Mouse (Mus musculus): ENCODE data around the gene Itga9.

Itga9 gene

GRCm38 (mm10) chr9:118653436-118653835, 46.9 kb downstream of the Itga9 start:
- no peak for DNase-seq (ENCODE audit: low read depth, low spot score)

GRCm38 (mm10) chr9:118654969-118655368, 48.5 kb downstream of the Itga9 start:
- DNase-seq (ENCODE audit: low read depth, low spot score), result no peak

- no peak for DNase-seq (ENCODE audit: low read depth, low spot score)
Measured at GRCm38 (mm10) chr9:118655726-118656125, 49.2 kb downstream of the Itga9 start.

- no peak for DNase-seq (ENCODE audit: low read depth, low spot score)
Measured at GRCm38 (mm10) chr9:118658159-118658558, 51.7 kb downstream of the Itga9 start.

GRCm38 (mm10) chr9:118659809-118660208, 53.3 kb downstream of the Itga9 start:
- DNase-seq (ENCODE audit: low read depth, low spot score), result no peak

GRCm38 (mm10) chr9:118660259-118660658, 53.8 kb downstream of the Itga9 start:
- DNase-seq (ENCODE audit: low read depth, low spot score), result no peak

- no peak for DNase-seq (ENCODE audit: low read depth, low spot score)
Measured at GRCm38 (mm10) chr9:118662026-118662425, 55.5 kb downstream of the Itga9 start.

GRCm38 (mm10) chr9:118662476-118662875, 56.0 kb downstream of the Itga9 start:
- DNase-seq (ENCODE audit: low read depth, low spot score), result no peak

GRCm38 (mm10) chr9:118663938-118664337, 57.4 kb downstream of the Itga9 start:
- no peak for DNase-seq (ENCODE audit: low read depth, low spot score)

GRCm38 (mm10) chr9:118666069-118666468, 59.6 kb downstream of the Itga9 start:
- DNase-seq (ENCODE audit: low read depth, low spot score), result no peak

GRCm38 (mm10) chr9:118669696-118670095, 63.2 kb downstream of the Itga9 start:
- DNase-seq (ENCODE audit: low read depth, low spot score), result no peak

- no peak for DNase-seq (ENCODE audit: low read depth, low spot score)
Measured at GRCm38 (mm10) chr9:118674277-118674676, 67.8 kb downstream of the Itga9 start.

- DNase-seq (ENCODE audit: low read depth, low spot score), result peak; percentile 2
Measured at GRCm38 (mm10) chr9:118674761-118675160, 68.3 kb downstream of the Itga9 start.

GRCm38 (mm10) chr9:118675573-118676170, 69.2 kb downstream of the Itga9 start:
- no peak for DNase-seq (ENCODE audit: low read depth, low spot score)

- DNase-seq (ENCODE audit: low read depth, low spot score), result no peak
Measured at GRCm38 (mm10) chr9:118676692-118677091, 70.2 kb downstream of the Itga9 start.

GRCm38 (mm10) chr9:118677349-118677748, 70.9 kb downstream of the Itga9 start:
- DNase-seq (ENCODE audit: low read depth, low spot score), result no peak

- DNase-seq (ENCODE audit: low read depth, low spot score), result no peak
Measured at GRCm38 (mm10) chr9:118678020-118678750, 71.7 kb downstream of the Itga9 start.

GRCm38 (mm10) chr9:118678759-118679158, 72.3 kb downstream of the Itga9 start:
- no peak for DNase-seq (ENCODE audit: low read depth, low spot score)

GRCm38 (mm10) chr9:118681506-118681905, 75.0 kb downstream of the Itga9 start:
- DNase-seq (ENCODE audit: low read depth, low spot score), result no peak

GRCm38 (mm10) chr9:118682154-118682553, 75.7 kb downstream of the Itga9 start:
- DNase-seq (ENCODE audit: low read depth, low spot score), result no peak

GRCm38 (mm10) chr9:118683507-118683906, 77.0 kb downstream of the Itga9 start:
- DNase-seq (ENCODE audit: low read depth, low spot score), result no peak

- DNase-seq (ENCODE audit: low read depth, low spot score), result no peak
Measured at GRCm38 (mm10) chr9:118684343-118684742, 77.9 kb downstream of the Itga9 start.
